Mouse (Mus musculus) layer of hippocampus, postnatal 10 days (tissue): ENCODE data around the gene Med28. TPM values are rescaled to one million over a fixed set of nuclear protein-coding genes. Genes with fewer than 3 reads are reported as not detected.

ENCODE experiments used
- total RNA-seq, 2 experiments: library from RNA; stranded (reverse); gene quantifications; 2 replicates each; pipeline ENCODE4 v1.2.3; 2021

The Med28 gene
- total RNA-seq, 2 experiments from 2014 or later, result 80.0 to 83.5 TPM

Other genes starting within 250 kb of the Med28 start
- gene Qdpr, start 70.0 kb upstream of the Med28 start, total RNA-seq, result 10 to 100 TPM; 95.6 to 98.3 TPM
- gene Clrn2, start 66.5 kb upstream of the Med28 start, total RNA-seq, result not detected
- gene Lap3, start 26.9 kb upstream of the Med28 start, total RNA-seq, result 10 to 100 TPM; 48.2 to 51.6 TPM
- gene Fam184b, start 119.4 kb downstream of the Med28 start, total RNA-seq, result 10 to 100 TPM; 20.5 to 21.4 TPM
- 1 to 10 TPM; 1.9 to 2.4 TPM for gene Ncapg, start 149.7 kb downstream of the Med28 start, total RNA-seq